Mouse (Mus musculus): ENCODE measurements at regions not wholly inside any gene's neighbourhood (a gene's known extent, or its start where the extent isn't known, plus 50 kb on each side); places are given as distances from the start of the nearest gene placed in this dataset.

DNA sequence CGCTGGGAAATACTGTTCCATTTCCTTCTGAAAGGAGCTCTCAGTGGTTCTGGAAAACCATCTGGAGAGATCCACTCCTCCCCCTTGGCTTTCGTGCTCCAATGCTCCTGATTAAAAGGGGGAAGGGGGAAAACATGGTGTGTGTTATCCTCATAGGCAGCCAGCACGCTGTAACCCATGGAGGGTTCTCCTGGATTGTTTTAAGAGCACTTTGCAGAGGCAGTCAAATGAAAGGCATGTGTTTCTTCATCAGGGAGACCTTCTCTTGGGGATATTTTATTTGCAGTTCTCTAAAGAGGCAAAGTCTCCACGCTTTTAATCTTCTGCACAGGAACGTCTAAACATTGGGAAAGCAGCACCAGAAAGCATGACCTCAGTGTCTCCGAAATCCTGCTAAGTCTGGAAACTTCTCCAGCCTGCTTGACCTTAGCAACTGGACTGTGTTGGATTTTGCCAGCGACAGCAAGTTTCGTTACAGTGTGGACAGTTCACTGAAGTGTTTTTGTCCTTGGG lies 161.3 kb downstream of the Gas1 start:
- DNase-seq (ENCODE audit: low spot score) (peak; percentile 85), ATAC-seq (peak; percentile 87)
- no peak for TF ChIP-seq CTCF (IDR thresholded peaks at IDR 0.05)
- peak; percentile 37; the same call in 1 of the 2 replicates for TF ChIP-seq EP300 (IDR thresholded peaks at IDR 0.05)
- Histone ChIP-seq H3K4me1 (ENCODE audit: insufficient read depth, low read depth, low read length) (peaks cover 4% of the 10 kb centered on the region; the same call in 1 of the 2 replicates), H3K4me3 (ENCODE audit: low read depth, low read length) (no peak overlapping the region), H3K27ac (ENCODE audit: low read length) (no peak overlapping the region), H3K27me3 (replicated peaks; ENCODE audit: insufficient read depth, low read length) (no peaks in the 10 kb centered on the region), H3K4me2 (replicated peaks; ENCODE audit: low read depth, low read length) (no peak overlapping the region), H3K9ac (replicated peaks; ENCODE audit: low read depth) (no peak overlapping the region), H3K36me3 (ENCODE audit: insufficient read depth, low read length) (no peaks in the 10 kb centered on the region), H3K9me3 (ENCODE audit: low read length) (no peaks in the 10 kb centered on the region)
- 35% methylated on average over 8 of the region's 8 CpGs for WGBS

DNA sequence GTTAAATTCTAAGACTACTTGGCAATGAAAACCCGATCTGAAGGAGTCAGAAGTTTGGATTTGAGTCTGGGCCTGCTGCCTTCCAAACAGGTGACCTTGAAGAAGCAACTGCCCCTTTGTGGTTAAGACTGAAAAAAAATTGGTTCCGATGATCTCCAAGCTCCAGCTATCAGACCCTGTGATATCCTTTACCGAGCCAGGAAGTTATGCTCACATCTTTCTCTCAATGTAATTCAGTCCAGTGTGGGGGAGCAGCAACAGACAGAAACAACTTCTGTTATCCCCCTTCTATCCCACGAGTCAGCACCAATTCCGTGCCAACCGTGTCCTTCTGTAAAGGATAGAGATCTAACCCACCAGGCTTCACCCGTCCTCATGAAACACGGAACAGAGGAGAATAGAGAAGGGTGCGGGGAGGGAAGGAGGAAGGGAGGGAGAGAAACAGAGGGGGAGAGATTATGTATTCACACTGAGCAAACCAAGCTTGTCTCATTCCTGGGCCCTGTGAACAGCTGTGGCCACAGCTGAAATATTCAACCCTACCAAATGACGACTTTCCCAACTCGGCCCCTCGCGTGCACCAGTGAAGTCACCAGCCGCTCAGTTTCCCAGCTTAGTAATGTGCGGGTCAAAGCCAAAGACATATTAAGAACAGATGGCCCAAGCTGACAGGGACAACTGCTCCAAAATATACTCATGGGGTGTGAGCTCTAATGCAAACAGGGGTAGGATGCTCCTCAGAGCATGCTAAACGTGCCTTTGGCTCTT lies 164.9 kb downstream of the Gas1 start:
- TF ChIP-seq EP300 (IDR thresholded peaks at IDR 0.05), result no peak
- no peak for TF ChIP-seq CTCF (IDR thresholded peaks at IDR 0.05)
- Histone ChIP-seq H3K36me3 (ENCODE audit: insufficient read depth, low read length) (no peaks in the 10 kb centered on the region), H3K9ac (replicated peaks; ENCODE audit: low read depth) (no peak overlapping the region), H3K27me3 (replicated peaks; ENCODE audit: insufficient read depth, low read length) (no peaks in the 10 kb centered on the region), H3K9me3 (ENCODE audit: low read length) (no peaks in the 10 kb centered on the region), H3K4me3 (ENCODE audit: low read depth, low read length) (no peak overlapping the region), H3K27ac (ENCODE audit: low read length) (no peak overlapping the region), H3K4me2 (replicated peaks; ENCODE audit: low read depth, low read length) (no peak overlapping the region), H3K4me1 (ENCODE audit: insufficient read depth, low read depth, low read length) (peaks cover 11% of the 10 kb centered on the region; the same call in 1 of the 2 replicates)
- ATAC-seq (peak; percentile 53), DNase-seq (ENCODE audit: low spot score) (peak; percentile 57)
- WGBS, result 72% methylated on average over 16 of the region's 16 CpGs

- Histone ChIP-seq H3K4me1 (ENCODE audit: insufficient read depth, low read depth, low read length) (peaks cover 7% of the 10 kb centered on the region; the same call in 1 of the 2 replicates), H3K36me3 (ENCODE audit: insufficient read depth, low read length) (no peaks in the 10 kb centered on the region), H3K27ac (ENCODE audit: low read length) (no peak overlapping the region), H3K4me3 (ENCODE audit: low read depth, low read length) (no peak overlapping the region), H3K9me3 (ENCODE audit: low read length) (no peaks in the 10 kb centered on the region), H3K27me3 (replicated peaks; ENCODE audit: insufficient read depth, low read length) (no peaks in the 10 kb centered on the region), H3K4me2 (replicated peaks; ENCODE audit: low read depth, low read length) (no peak overlapping the region), H3K9ac (replicated peaks; ENCODE audit: low read depth) (no peak overlapping the region)
- DNase-seq (ENCODE audit: low spot score) (no peak), ATAC-seq (no peak)
- 81% methylated on average over 2 of the region's 2 CpGs for WGBS
- TF ChIP-seq EP300 (IDR thresholded peaks at IDR 0.05) (no peak), CTCF (IDR thresholded peaks at IDR 0.05) (no peak)
Measured at GRCm38 (mm10) chr13:60011092-60011491, 166.1 kb downstream of the Gas1 start.

DNA sequence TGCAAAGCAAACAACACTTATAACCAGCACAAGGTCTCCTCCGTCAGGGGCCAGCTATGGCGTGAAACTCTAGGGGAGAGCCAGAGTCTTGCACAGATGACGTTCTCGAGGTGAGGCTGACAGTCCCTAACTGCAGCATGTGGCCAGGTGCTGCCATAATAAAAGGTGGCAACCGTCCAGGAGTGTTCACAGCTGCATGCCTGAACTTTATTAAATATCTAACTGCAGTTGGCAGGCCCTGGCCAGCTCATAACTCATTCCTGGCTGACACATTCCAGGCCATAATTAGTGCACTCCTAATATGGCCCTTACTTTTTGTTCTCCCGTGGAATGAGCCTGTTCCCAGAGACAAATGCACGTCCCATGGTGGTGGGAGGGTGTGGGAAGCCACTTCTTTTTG lies 169.6 kb downstream of the Gas1 start:
- no peak overlapping the region for H3K4me2 ChIP-seq (replicated peaks; ENCODE audit: low read depth, low read length)
- H3K4me1 ChIP-seq (ENCODE audit: insufficient read depth, low read depth, low read length), result peaks cover 7% of the 10 kb centered on the region; the same call in 1 of the 2 replicates
- H3K27ac ChIP-seq (ENCODE audit: low read length), result no peak overlapping the region
- H3K9me3 ChIP-seq (ENCODE audit: low read length), result no peaks in the 10 kb centered on the region
- no peak overlapping the region for H3K4me3 ChIP-seq (ENCODE audit: low read depth, low read length)
- DNase-seq (ENCODE audit: low spot score) (peak; percentile 16), ATAC-seq (no peak)
- no peak for TF ChIP-seq CTCF (IDR thresholded peaks at IDR 0.05)
- no peak for TF ChIP-seq EP300 (IDR thresholded peaks at IDR 0.05)
- no peaks in the 10 kb centered on the region for H3K36me3 ChIP-seq (ENCODE audit: insufficient read depth, low read length)
- 18% methylated on average over 7 of the region's 7 CpGs for WGBS
- H3K27me3 ChIP-seq (replicated peaks; ENCODE audit: insufficient read depth, low read length), result no peaks in the 10 kb centered on the region
- H3K9ac ChIP-seq (replicated peaks; ENCODE audit: low read depth), result no peak overlapping the region

- 60% methylated on average over 4 of the region's 4 CpGs for WGBS
- no peak for ATAC-seq
Measured at GRCm38 (mm10) chr13:60007031-60007430, 170.1 kb downstream of the Gas1 start.

DNA sequence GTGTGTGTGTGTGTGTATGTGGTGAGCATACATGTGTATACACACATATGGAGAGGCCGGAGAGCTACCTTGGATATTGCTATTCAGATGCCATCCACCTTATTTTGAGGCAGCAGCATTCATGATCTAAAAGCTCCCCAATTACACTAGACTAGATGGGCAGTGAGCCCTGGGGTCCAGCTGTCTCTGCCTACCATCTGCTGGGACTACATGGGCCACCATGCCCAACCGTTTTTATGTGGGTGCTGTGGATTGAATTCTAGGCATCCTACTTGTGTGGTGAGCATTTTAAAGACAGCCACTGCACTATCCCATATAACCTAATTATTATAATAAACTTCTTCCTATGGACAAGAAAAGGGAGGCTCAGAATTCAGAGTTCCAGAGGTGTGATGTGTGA lies 172.6 kb downstream of the Gas1 start:
- ATAC-seq (no peak), DNase-seq (ENCODE audit: low spot score) (no peak)
- Histone ChIP-seq H3K4me1 (ENCODE audit: insufficient read depth, low read depth, low read length) (peaks cover 7% of the 10 kb centered on the region; the same call in 1 of the 2 replicates), H3K4me2 (replicated peaks; ENCODE audit: low read depth, low read length) (no peak overlapping the region), H3K9ac (replicated peaks; ENCODE audit: low read depth) (no peak overlapping the region), H3K4me3 (ENCODE audit: low read depth, low read length) (no peak overlapping the region), H3K27ac (ENCODE audit: low read length) (no peak overlapping the region), H3K27me3 (replicated peaks; ENCODE audit: insufficient read depth, low read length) (no peaks in the 10 kb centered on the region), H3K36me3 (ENCODE audit: insufficient read depth, low read length) (no peaks in the 10 kb centered on the region), H3K9me3 (ENCODE audit: low read length) (no peaks in the 10 kb centered on the region)
- 87% methylated on average over 2 of the region's 2 CpGs for WGBS
- no peak for TF ChIP-seq EP300 (IDR thresholded peaks at IDR 0.05)
- TF ChIP-seq CTCF (IDR thresholded peaks at IDR 0.05), result no peak

More at GRCm38 (mm10) chr13:60007031-60007430, 170.1 kb downstream of the Gas1 start:
- Histone ChIP-seq H3K27me3 (replicated peaks; ENCODE audit: insufficient read depth, low read length) (no peaks in the 10 kb centered on the region), H3K4me3 (ENCODE audit: low read depth, low read length) (no peak overlapping the region), H3K9me3 (ENCODE audit: low read length) (no peaks in the 10 kb centered on the region), H3K4me1 (ENCODE audit: insufficient read depth, low read depth, low read length) (peaks cover 7% of the 10 kb centered on the region; the same call in 1 of the 2 replicates), H3K27ac (ENCODE audit: low read length) (no peak overlapping the region), H3K9ac (replicated peaks; ENCODE audit: low read depth) (no peak overlapping the region), H3K36me3 (ENCODE audit: insufficient read depth, low read length) (no peaks in the 10 kb centered on the region), H3K4me2 (replicated peaks; ENCODE audit: low read depth, low read length) (no peak overlapping the region)
- DNase-seq (ENCODE audit: low spot score), result no peak
- TF ChIP-seq CTCF (IDR thresholded peaks at IDR 0.05), result no peak
- TF ChIP-seq EP300 (IDR thresholded peaks at IDR 0.05), result no peak
